Mouse (Mus musculus) Patski (cell line): Measurements from ENCODE around the gene B130006D01Rik. TPM values are rescaled to one million over a fixed set of nuclear protein-coding genes. Genes with fewer than 3 reads are reported as not detected.

Experiments
- ATAC-seq: fragments of 100-300 bp; one replicate; pipeline ENCODE4 v1.8.0; 2021
- CTCF ChIA-PET: fragments of 350-600 bp; sonication (Branson Sonifier 250); formaldehyde crosslinking; loops from one replicate; lab custom pipeline; 2022; ENCODE audit warnings: inconsistent platforms; lab: Charles Lee
- POLR2A ChIA-PET: fragments of 350-600 bp; sonication (Branson Sonifier 250); formaldehyde crosslinking; loops from one replicate; lab custom pipeline; 2022; ENCODE audit warnings: antibody characterized with exemption, inconsistent platforms; lab: Charles Lee
- DNase-seq: peaks from one replicate; pipeline ENCODE4 v3.0.0-alpha.2; 2011; ENCODE audit warnings: low read depth, low spot score
- H3K27me3 ChIP-seq: fragments of 371-371 bp; one replicate; pipeline ENCODE4 v1.5.1; 2021
- CTCF ChIP-seq: fragments of 100-300 bp; IDR thresholded peaks from one replicate; pipeline ENCODE4 v1.5.1; 2021
- in situ Hi-C: fragments of 300-500 bp; cut with MboI; formaldehyde crosslinking; loops from 3 replicates; pipeline ENCODE4 v1.11.1; 2018; ENCODE audit warnings: low pct_unique_long_range_greater_than_20kb, mixed read lengths
- polyA plus RNA-seq: library from polyadenylated mRNA; unstranded; gene quantifications from one replicate; pipeline ENCODE4 v1.2.3, GENCODE M21; 2021

Gene B130006D01Rik
- polyA plus RNA-seq, 1 experiment from 2014 or later = 0.04 TPM

DNA sequence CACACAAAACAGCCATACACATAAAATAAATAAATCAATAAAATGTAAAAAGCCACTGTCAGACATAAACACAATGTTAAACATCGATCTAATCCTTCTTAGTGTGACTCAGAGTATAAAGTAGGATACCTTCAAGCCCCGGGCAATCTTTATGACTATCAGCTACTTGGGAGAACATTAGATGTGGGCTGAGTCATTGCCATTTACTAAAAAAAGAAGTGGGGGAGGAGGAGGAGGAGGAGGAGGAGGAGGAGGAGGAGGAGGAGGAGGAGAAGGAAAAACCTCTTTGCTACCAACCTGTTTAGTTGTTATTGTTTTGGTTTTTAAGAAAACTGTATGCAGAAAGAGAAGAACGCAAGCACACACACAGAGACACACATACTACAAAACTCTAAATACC lies 33.8 kb upstream of the B130006D01Rik start:
- DNase-seq = no peak
- in situ Hi-C loops = loop anchor here (5.0 kb wide), 1 partner anchor 63 kb away; no protein-coding TSS in a partner anchor
- no peak for ATAC-seq

DNA sequence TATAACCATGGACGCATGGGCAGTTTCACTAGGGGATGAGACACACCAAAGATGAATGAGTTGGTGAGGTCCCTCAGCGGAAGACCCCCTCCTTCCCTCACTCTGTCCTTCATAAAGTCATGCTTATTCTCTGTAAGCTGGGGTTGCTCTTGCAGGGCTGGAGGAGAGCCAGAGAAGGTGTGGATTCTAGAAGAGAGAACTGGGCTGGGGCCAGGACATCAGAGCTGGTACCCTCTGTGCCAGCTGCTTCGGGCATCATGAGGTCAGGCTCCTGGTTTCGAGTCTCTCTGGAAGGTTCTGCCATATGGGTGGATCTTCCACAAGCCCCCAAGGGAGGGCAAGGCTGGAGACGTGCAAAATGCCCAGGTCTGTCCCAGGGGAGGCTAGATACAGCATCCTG lies 24.8 kb upstream of the B130006D01Rik start:
- DNase-seq = no peak
- no peak for TF ChIP-seq CTCF
- ChIA-PET POLR2A (no interaction called here), CTCF (interaction anchor here (0.9 kb wide), 1 partner anchor 13 kb away, joined by 3 read pairs; no protein-coding TSS in a partner anchor)
- peaks cover 5% of the 10 kb centered on the region for H3K27me3 ChIP-seq
- in situ Hi-C loops = no loop called here
- no peak for ATAC-seq

More for the DNA sequence above, 33.8 kb upstream of the B130006D01Rik start:
- ChIA-PET POLR2A (no interaction called here), CTCF (interaction anchor here (0.7 to 1.4 kb wide), 2 partner anchors 9 to 26 kb away, joined by 3 to 4 read pairs; no protein-coding TSS in a partner anchor)
- no peak for TF ChIP-seq CTCF
- H3K27me3 ChIP-seq = no peaks in the 10 kb centered on the region

DNA sequence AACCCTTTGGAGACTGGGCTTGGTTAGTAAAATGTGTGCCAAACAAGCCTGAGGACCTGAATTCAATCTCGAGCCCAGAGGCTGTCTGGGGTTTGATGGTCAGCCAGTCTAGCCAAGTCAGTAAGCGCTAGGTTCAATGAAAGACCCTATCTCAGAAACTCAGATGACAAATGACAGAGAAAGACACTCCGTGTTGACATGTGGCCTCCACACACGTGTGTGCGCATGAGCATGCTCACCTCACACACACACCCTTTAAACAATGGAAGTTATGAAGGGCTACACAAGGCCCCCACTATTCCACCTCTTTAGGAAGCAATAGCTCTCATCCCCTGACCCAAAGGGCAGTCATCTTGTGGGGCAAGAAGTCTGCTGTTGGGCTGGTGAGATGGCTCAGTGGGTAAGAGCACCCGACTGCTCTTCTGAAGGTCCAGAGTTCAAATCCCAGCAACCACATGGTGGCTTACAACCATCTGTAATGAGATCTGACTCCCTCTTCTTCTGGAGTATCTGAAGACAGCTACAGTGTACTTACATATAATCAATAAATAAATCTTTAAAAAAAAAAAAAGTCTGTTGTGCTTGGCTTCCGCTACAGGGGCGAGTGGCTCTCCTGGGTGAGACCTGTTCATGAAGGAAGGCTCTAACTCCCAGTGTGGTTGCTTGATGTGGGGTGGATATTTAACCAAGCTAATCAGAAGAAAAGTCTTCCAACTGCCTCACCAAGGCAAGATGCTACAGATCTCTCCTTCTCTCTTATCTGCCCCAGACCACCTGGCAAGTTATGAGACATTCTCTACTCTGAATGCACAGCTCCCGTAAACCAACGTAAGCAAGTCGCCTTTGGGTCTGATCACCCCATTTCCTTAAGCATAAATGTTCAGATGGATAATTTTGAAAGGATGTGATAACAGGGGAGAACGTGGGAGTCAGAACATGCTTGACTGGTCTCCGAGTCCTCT lies 22.3 kb upstream of the B130006D01Rik start:
- in situ Hi-C loops = no loop called here
- DNase-seq = no peak
- ChIA-PET CTCF (interaction anchor here (1.0 kb wide), 1 partner anchor 50 kb away, joined by 3 read pairs; no protein-coding TSS in a partner anchor), POLR2A (interaction anchor here (0.6 to 0.8 kb wide), 2 partner anchors 10 to 192 kb away, joined by 3 to 5 read pairs; no protein-coding TSS in a partner anchor)
- peaks cover 9% of the 10 kb centered on the region for H3K27me3 ChIP-seq
- no peak for TF ChIP-seq CTCF
- ATAC-seq = no peak

DNA sequence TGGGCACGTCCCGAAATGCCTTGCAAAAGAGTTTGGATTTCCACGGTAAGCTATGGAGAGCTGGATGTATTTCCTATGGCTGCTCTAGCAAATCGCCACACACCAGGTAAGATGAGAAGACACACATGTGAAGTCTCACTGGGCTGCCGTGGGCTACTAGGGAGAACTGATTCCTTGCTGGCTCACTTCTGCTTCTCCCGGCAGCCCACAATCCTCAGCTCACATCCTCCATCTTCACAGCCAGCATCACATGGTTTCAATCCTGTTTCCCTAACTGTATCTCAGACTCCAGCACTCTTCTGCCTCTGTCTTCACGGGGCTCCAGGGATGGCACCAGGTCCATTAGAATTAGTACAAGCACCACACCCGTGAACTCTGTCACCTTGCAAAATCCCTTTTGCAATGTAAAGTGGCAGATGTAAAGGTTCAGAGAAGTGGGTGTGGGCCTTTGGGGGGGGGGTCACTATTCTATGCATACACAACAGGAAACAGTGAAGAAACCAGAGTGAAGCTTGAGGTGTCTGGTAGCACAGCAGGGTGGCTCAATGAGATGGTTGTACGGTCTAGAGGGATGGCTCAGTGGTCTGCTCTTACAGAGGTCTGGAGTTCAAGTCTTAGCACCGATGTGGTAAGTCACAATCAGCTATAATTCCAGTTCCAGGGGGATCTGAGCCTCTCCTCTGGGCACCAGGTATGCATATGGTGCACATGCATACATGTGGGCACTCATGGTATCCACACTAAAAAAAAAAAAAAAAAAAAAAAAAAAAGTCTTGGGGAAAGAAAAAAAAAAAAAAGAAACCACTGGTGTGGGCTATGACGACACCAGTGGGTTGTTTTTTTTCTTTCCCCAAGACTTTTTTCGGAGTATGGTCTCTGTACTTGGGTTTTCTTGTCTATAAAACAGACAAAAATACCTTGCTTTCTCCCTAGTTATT lies 19.1 kb upstream of the B130006D01Rik start:
- no peak for TF ChIP-seq CTCF
- ChIA-PET CTCF (interaction anchor here (1.4 kb wide), 1 partner anchor 12 kb away, joined by 4 read pairs; no protein-coding TSS in a partner anchor), POLR2A (interaction anchor here (1.4 kb wide), 1 partner anchor 11 kb away, joined by 4 read pairs; no protein-coding TSS in a partner anchor)
- ATAC-seq (no peak), DNase-seq (no peak)
- in situ Hi-C loops = no loop called here
- H3K27me3 ChIP-seq = peaks cover 6% of the 10 kb centered on the region

GRCm38 (mm10) chr11:95704970-95705330 lies 18.4 kb upstream of the B130006D01Rik start:
- in situ Hi-C loops = no loop called here
- peaks cover 6% of the 10 kb centered on the region for H3K27me3 ChIP-seq
- ATAC-seq (no peak), DNase-seq (no peak)
- ChIA-PET POLR2A (interaction anchor here (1.4 kb wide), 1 partner anchor 11 kb away, joined by 4 read pairs; no protein-coding TSS in a partner anchor), CTCF (no interaction called here)
- TF ChIP-seq CTCF = no peak

DNA sequence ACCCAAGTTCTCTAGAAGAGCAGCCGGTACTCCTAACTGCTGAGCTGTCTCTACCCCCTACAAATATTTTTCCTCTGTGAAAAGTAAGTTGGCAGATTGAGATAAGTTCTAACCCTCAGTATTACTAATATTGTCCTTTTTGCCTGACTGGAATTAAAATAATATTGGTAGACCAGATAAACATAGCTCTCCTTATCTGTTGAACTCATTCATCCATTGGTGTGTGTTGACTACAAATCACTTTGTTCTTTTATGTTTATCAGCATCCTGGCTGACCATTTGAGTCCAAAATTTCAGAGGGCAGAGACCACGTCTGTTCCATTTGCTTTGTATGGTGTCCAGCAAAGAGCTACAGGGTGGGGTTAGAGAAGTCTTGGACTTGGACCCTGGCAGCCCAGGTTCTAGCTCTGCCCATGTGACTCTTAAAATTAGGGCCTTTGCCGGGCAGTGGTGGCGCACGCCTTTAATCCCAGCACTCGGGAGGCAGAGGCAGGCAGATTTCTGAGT lies 13.8 kb upstream of the B130006D01Rik start:
- no peak for TF ChIP-seq CTCF
- DNase-seq (no peak), ATAC-seq (no peak)
- ChIA-PET CTCF (no interaction called here), POLR2A (no interaction called here)
- H3K27me3 ChIP-seq = peaks cover 3% of the 10 kb centered on the region
- in situ Hi-C loops = no loop called here

DNA sequence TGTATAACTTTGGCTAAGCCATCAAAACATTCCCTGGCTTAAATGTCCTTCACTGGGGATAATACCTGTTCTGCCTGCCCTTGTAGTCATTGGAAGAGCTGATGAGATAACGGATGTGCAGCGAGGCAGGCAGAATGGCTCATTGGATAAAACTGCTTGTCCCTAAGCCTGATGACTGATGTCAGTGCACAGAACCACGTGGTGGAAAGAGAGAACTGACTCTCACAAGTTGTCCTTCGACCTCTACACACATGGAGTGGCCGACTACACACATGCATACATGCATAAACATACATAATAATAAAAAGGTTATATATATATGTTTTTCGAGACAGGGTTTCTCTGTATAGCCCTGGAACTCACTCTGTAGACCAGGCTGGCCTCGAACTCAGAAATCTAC lies 12.9 kb upstream of the B130006D01Rik start:
- ATAC-seq (no peak), DNase-seq (no peak)
- in situ Hi-C loops = no loop called here
- ChIA-PET POLR2A (no interaction called here), CTCF (interaction anchor here (1.1 to 1.9 kb wide), 2 partner anchors 17 to 41 kb away, joined by 3 to 8 read pairs; no protein-coding TSS in a partner anchor)
- TF ChIP-seq CTCF = no peak
- no peaks in the 10 kb centered on the region for H3K27me3 ChIP-seq

- no peak for ATAC-seq
- CTCF ChIA-PET = interaction anchor here (1.2 to 1.9 kb wide), 2 partner anchors 14 to 39 kb away, joined by 3 to 8 read pairs; no protein-coding TSS in a partner anchor
- peak; percentile 28 for DNase-seq
- H3K27me3 ChIP-seq = no peaks in the 10 kb centered on the region
- in situ Hi-C loops = no loop called here
- TF ChIP-seq CTCF = no peak
- POLR2A ChIA-PET = interaction anchor here (1.4 kb wide), 1 partner anchor 10 kb away, joined by 3 read pairs; no protein-coding TSS in a partner anchor
Observed at GRCm38 (mm10) chr11:95712085-95712562, 11.3 kb upstream of the B130006D01Rik start.

GRCm38 (mm10) chr11:95712563-95713224 lies 10.7 kb upstream of the B130006D01Rik start, which contains the start of gene Zfp652:
Gene Zfp652 (plus strand): TSS chr11:95712673.
- POLR2A ChIA-PET = interaction anchor here (0.9 kb wide), 1 partner anchor 22 kb away, joined by 4 read pairs; no protein-coding TSS in a partner anchor
- no peaks in the 10 kb centered on the region for H3K27me3 ChIP-seq
- ATAC-seq (peak; percentile 86), DNase-seq (peak; percentile 48)
- CTCF ChIA-PET = interaction anchor here (0.9 kb wide), 1 partner anchor 15 kb away, joined by 3 read pairs; no protein-coding TSS in a partner anchor
- no peak for TF ChIP-seq CTCF
- in situ Hi-C loops = no loop called here
